Mouse (Mus musculus) myocyte (in vitro differentiated cells): ENCODE results near the gene Sema6c.

Source experiments
- REST ChIP-seq: IDR thresholded peaks from one replicate; pipeline ENCODE4 v1.6.1; 2011; ENCODE audit warnings: mild to moderate bottlenecking, control low read depth, moderate library complexity; ENCODE audit not compliant: insufficient read depth, insufficient read length
- USF1 ChIP-seq: IDR thresholded peaks from one replicate; pipeline ENCODE4 v1.6.1; 2011; ENCODE audit warnings: low read depth, mild to moderate bottlenecking, control low read depth, moderate library complexity

DNA sequence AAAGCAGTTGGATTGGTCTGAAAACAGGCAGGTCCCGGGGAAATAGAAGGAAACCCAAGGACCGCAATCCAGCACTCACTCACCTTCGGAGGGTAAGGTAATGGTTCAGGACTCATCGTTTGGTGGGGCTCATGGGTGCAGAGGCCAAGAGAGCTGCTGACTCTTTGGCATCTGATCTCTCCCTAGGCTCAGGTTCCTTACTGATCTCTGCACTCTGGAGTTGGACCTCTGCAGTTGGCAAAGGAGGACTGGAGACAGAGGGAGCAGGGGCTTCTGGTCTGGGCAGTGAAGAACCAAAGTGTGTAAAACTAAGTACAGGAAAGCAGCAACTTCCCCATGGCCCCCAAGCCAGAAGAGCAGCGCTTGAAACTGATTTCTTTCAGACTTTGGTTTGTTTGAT, 30.2 kb upstream of the Sema6c start:
- no peak for TF ChIP-seq USF1
- TF ChIP-seq REST, result no peak
